Mouse (Mus musculus): ENCODE measurements around the gene Tbc1d5. TPM values are rescaled to one million over a fixed set of nuclear protein-coding genes. Genes with fewer than 3 reads are reported as not detected.
"Not testable (repeated sequence)": the region's sequence is repeated elsewhere in the genome, so short reads cannot be mapped to it uniquely, and the experiment has no call there.

Gene Tbc1d5
- total RNA-seq, 2 experiments from 2014 or later: 25.6 to 38.3 TPM

DNA sequence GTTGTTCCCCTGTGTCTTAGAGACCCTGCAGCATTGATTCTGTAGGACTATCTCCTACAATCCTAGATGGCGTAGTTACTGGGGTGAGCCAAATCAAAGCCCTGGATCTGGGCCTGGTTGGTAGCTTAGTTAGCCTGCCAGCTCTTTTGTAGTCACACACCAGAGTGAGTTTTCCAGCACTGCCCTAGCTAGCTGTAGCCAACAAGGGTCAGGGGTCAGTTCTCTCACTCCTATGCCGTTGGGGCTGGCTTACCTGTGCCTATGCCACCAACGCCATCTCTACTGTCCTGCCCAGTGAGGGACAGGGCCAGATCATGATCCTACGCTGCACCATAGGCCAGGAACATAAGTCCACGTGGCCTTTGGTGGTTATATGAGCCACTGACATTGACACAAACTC, 461.6 kb downstream of the Tbc1d5 start:
- no peak for ATAC-seq (replicated peaks; ENCODE audit: low FRiP score, low TSS enrichment, poor library complexity, severe bottlenecking)

DNA sequence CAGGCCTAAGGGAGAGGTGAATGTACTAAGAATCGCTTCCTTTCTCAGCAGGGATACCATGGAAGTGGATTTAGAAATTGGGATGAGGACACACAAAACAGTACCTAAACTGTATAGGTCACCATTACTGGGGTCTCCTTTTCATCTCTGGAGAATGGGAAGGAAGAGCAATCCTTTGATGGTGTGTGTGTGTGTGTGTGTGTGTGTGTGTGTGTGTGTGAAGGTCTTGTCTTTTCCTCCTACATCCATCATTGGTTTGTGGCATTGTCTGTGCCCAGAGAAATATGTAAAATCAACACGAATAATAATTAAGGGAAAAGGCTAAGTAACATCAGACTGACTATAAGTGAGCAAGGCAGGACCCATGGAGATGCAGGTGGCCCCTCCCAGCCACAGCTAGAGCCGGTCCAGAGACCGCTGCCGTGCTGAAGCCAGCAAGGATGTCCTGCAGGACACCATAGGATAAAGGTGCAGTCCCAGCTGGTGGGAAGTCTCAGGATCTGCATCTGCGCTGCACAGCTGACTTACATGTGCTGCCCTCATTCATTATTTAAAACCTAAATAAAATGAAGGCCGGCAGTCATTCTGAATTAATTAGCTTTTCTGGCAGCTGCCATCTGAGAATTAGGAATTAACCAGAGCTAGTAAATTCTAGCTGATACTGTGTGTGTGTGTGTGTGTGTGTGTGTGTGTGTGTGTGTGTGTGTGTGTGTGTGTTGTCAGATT, 468.5 kb downstream of the Tbc1d5 start:
- no peak for ATAC-seq (replicated peaks; ENCODE audit: low FRiP score, low TSS enrichment, poor library complexity, severe bottlenecking)

DNA sequence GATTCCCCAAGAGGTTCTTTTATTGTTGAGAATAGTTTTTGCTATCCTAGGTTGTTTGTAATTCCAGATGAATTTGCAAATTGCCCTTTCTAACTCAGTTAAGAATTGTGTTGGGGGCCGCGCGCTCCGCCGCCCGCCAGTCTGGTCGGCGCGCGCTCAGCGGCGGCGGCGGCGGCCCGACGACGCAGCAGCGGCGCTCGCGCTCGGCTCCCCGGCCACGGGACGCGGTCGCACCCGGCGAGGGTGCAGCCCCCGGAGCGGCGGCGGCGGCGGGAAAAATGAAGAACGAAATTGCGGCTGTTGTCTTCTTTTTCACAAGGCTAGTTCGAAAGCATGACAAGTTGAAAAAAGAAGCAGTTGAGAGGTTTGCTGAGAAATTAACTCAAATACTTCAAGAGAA, 480.7 kb downstream of the Tbc1d5 start:
- ATAC-seq (replicated peaks; ENCODE audit: low FRiP score, low TSS enrichment, poor library complexity, severe bottlenecking): not testable (repeated sequence)

DNA sequence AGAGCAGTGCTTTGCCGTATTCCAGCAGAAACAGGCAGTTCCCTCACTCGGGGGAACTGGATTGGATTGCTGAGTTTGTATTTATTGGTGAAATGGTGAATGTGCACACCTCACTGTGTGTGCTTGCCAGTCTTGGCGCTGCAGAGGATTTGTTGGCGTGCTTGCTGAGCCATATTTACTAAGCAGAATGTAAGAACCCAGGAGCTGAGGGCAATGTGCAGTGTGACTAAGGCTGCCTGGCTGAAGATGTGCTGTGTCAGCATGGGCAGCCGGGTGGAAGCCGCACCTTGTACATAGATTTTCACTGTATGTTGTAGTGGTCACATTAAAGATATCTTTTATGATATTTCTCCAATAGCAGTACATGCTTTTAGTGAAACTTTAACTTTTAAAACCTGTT, 491.0 kb downstream of the Tbc1d5 start:
- no peak for ATAC-seq (replicated peaks; ENCODE audit: low FRiP score, low TSS enrichment, poor library complexity, severe bottlenecking)

DNA sequence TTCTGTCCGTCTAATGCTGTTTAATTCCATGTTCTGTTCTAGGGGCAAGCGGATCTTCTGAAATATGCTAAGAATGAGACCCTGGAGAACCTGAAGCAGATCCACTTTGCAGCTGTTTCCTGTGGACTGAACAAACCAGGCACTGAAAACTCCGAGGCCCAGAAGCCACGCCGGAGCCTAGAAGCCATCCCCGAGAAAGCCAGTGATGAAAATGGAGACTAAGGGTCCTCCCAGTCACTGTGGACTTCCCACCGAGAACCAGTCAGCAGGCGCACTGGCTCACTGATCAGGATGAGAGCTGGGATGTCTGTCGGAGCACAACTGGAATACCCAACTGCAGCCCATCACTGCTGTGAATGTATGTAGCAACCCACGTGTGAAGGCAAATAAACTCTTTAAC, 491.5 kb downstream of the Tbc1d5 start:
- ATAC-seq (replicated peaks; ENCODE audit: low FRiP score, low TSS enrichment, poor library complexity, severe bottlenecking): no peak

DNA sequence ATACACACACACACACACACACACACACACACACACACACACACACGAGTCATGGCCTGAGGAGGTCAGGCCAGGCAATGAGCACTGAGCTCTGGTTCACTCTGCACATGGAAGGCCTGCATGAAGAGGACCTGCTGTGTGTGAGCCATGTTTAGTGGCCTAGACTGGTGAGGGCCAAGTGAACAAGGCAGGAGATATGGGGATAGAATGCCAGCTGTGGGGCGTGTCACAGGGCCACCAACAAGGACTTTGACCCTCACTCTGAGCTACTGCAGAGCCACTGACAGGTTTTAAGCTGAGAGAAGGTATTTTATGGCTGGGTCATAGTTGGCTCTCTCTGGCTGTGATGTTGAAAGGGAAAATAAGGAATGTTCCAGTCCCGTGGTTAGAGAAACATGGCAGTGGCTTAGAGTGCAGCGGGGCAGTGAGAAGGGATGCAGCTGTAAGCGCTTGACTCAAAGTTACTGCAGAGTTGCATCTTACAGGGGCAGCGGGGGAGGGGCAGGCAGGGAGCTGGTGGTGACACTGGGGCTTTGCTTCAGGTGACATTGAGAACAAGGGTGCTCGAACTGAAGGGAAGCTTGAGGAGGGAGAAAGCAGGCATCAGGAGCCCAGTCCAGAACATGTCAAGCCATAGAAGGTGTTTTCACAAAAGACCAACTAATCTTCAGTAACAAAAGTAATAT, 494.0 kb downstream of the Tbc1d5 start:
- ATAC-seq (replicated peaks; ENCODE audit: low FRiP score, low TSS enrichment, poor library complexity, severe bottlenecking): no peak
